ENCODE assay signal across 13 mouse cellular contexts in genomic region chr11:102608691-102609090, GRCm38 (mm10). TPM values are rescaled to one million over a fixed set of nuclear protein-coding genes. Genes with fewer than 3 reads are reported as not detected.
DNase-seq lines count a peak whose midpoint lies in the region; ATAC-seq and TF ChIP-seq lines count a peak whose summit lies in the region.
"Had no signal": no experiment of that assay in that cellular context is flagged by ENCODE, and none has a peak within 500 bp of the region (broad histone marks: within the 10 kb centered on the region; RNA-seq: fewer than 3 reads in every experiment).

No protein-coding gene starts in this region.

- H3K4me1 ChIP-seq in kidney, postnatal 0 days (replicated peaks; ENCODE audit: insufficient read depth, low read length), result peaks cover 23% of the 10 kb centered on the region
- peaks cover 31% of the 10 kb centered on the region for H3K4me1 ChIP-seq in forebrain, embryonic 14.5 days (ENCODE audit: control insufficient read depth, insufficient read depth, low read length)
- peaks cover 30% of the 10 kb centered on the region for H3K4me1 ChIP-seq in intestine, embryonic 15.5 days (replicated peaks)
- peaks cover 64% of the 10 kb centered on the region for H3K4me1 ChIP-seq in neural tube, embryonic 13.5 days (replicated peaks)

- H3K27ac ChIP-seq in kidney, postnatal 0 days, result no peak overlapping the region
- H3K27ac ChIP-seq in forebrain, embryonic 14.5 days (ENCODE audit: low read depth, low read length), result no peak overlapping the region; the same call in none of the 2 replicates
- H3K27ac ChIP-seq in intestine, embryonic 15.5 days, result no peak overlapping the region
- H3K27ac ChIP-seq in neural tube, embryonic 13.5 days (replicated peaks), result no peak overlapping the region

- no peaks in the 10 kb centered on the region for H3K36me3 ChIP-seq in kidney, postnatal 0 days (ENCODE audit: insufficient read depth, low read length)
- H3K36me3 ChIP-seq in forebrain, embryonic 14.5 days (ENCODE audit: control insufficient read depth, insufficient read depth, low read length), result no peaks in the 10 kb centered on the region
- H3K36me3 ChIP-seq in intestine, embryonic 15.5 days, result no peaks in the 10 kb centered on the region
- no peaks in the 10 kb centered on the region for H3K36me3 ChIP-seq in neural tube, embryonic 13.5 days

- no peak for TF ChIP-seq CTCF in kidney, postnatal 0 days (IDR thresholded peaks at IDR 0.05; ENCODE audit: low read depth)

- no peaks in the 10 kb centered on the region for H3K9me3 ChIP-seq in kidney, postnatal 0 days (replicated peaks; ENCODE audit: low read length)
- no peaks in the 10 kb centered on the region for H3K9me3 ChIP-seq in forebrain, embryonic 14.5 days (replicated peaks; ENCODE audit: control insufficient read depth, low read length)
- no peaks in the 10 kb centered on the region for H3K9me3 ChIP-seq in intestine, embryonic 15.5 days
- H3K9me3 ChIP-seq in neural tube, embryonic 13.5 days, result no peaks in the 10 kb centered on the region

- no peak overlapping the region for H3K4me3 ChIP-seq in kidney, postnatal 0 days (replicated peaks; ENCODE audit: low read depth, low read length)
- H3K4me3 ChIP-seq in forebrain, embryonic 14.5 days (ENCODE audit: low read depth, low read length), result peak overlapping the region; percentile 91
- H3K4me3 ChIP-seq in intestine, embryonic 15.5 days (replicated peaks), result no peak overlapping the region
- peak overlapping the region; percentile 81 for H3K4me3 ChIP-seq in neural tube, embryonic 13.5 days

- ATAC-seq in kidney, postnatal 0 days (replicated peaks; ENCODE audit: low FRiP score, low read depth), result no peak
- no peak for ATAC-seq in forebrain, embryonic 14.5 days
- no peak for ATAC-seq in intestine, embryonic 15.5 days
- ATAC-seq in neural tube, embryonic 13.5 days (ENCODE audit: low read depth), result no peak

- DNase-seq in kidney, postnatal 0 days (ENCODE audit: low spot score), result no peak
- DNase-seq in kidney, adult 9 months, result no peak
- no peak for DNase-seq in forebrain, embryonic 14.5 days (ENCODE audit: low spot score)
- no peak for DNase-seq in cerebellum, postnatal 14 days
- DNase-seq in adrenal gland, postnatal 10 days, result no peak
- no peak for DNase-seq in thymus, postnatal 14 days
- DNase-seq: adrenal gland, postnatal 25 days; cerebellum, postnatal 10 days had no signal

- H3K27me3 ChIP-seq in kidney, postnatal 0 days (ENCODE audit: insufficient read depth, low read length), result no peaks in the 10 kb centered on the region
- H3K27me3 ChIP-seq in forebrain, embryonic 14.5 days (replicated peaks; ENCODE audit: control insufficient read depth, insufficient read depth, low read length), result no peaks in the 10 kb centered on the region
- peaks cover 15% of the 10 kb centered on the region; the same call in 1 of the 2 replicates for H3K27me3 ChIP-seq in intestine, embryonic 15.5 days (replicated peaks)
- no peaks in the 10 kb centered on the region; the same call in 1 of the 2 replicates for H3K27me3 ChIP-seq in neural tube, embryonic 13.5 days

- 29% methylated on average over 4 of the region's 4 CpGs for WGBS in kidney, postnatal 0 days
- WGBS in forebrain, embryonic 14.5 days, result 11% methylated on average over 4 of the region's 4 CpGs
- WGBS in intestine, embryonic 15.5 days, result 49% methylated on average over 4 of the region's 4 CpGs
- WGBS in neural tube, embryonic 13.5 days, result 12% methylated on average over 4 of the region's 4 CpGs

- H3K9ac ChIP-seq in kidney, postnatal 0 days (ENCODE audit: low read depth, low read length), result no peak overlapping the region
- peak overlapping the region; percentile 96 for H3K9ac ChIP-seq in forebrain, embryonic 14.5 days (ENCODE audit: low read length)
- no peak overlapping the region for H3K9ac ChIP-seq in intestine, embryonic 15.5 days
- peak overlapping the region; percentile 87 for H3K9ac ChIP-seq in neural tube, embryonic 13.5 days

- H3K4me2 ChIP-seq in kidney, postnatal 0 days (ENCODE audit: low read length), result peak overlapping the region; percentile 83; the same call in 1 of the 2 replicates
- peak overlapping the region; percentile 60 for H3K4me2 ChIP-seq in forebrain, embryonic 14.5 days (ENCODE audit: low read length)
- H3K4me2 ChIP-seq in intestine, embryonic 15.5 days (replicated peaks), result peak overlapping the region; percentile 80
- H3K4me2 ChIP-seq in neural tube, embryonic 13.5 days, result peak overlapping the region; percentile 82

RNA-seq across cellular contexts. Expression of gene Fzd2, which starts 4.5 kb away (rescaled TPM):
- 21.8 and 25.9 TPM in 2 replicates for polyA plus RNA-seq in kidney, postnatal 0 days (2015; fragmentation: Nextera tagmentation; extraction: Ambion mirVana)
- polyA plus RNA-seq in forebrain, embryonic 14.5 days (2014; fragmentation: Nextera tagmentation; extraction: Ambion mirVana), result 18.6 and 19.2 TPM in 2 replicates
- polyA plus RNA-seq in intestine, embryonic 15.5 days (2015; fragmentation: Nextera tagmentation; extraction: Ambion mirVana), result 15.6 and 15.9 TPM in 2 replicates
- polyA plus RNA-seq in neural tube, embryonic 13.5 days (2015; fragmentation: Nextera tagmentation; extraction: Ambion mirVana), result 14.8 and 21.1 TPM in 2 replicates
- total RNA-seq in adrenal gland, postnatal 10 days (2021), result 1 to 10 TPM; 6.3 to 7.2 TPM
- total RNA-seq: MEL had no signal

RNA-seq across cellular contexts. Expression of gene Gm11627, which starts 29.4 kb away (rescaled TPM):
- 8.6 and 8.9 TPM in 2 replicates for polyA plus RNA-seq in kidney, postnatal 0 days (2015; fragmentation: Nextera tagmentation; extraction: Ambion mirVana)
- 6.8 and 9.8 TPM in 2 replicates for polyA plus RNA-seq in forebrain, embryonic 14.5 days (2014; fragmentation: Nextera tagmentation; extraction: Ambion mirVana)
- polyA plus RNA-seq in intestine, embryonic 15.5 days (2015; fragmentation: Nextera tagmentation; extraction: Ambion mirVana), result 12.0 and 14.5 TPM in 2 replicates
- 7.5 and 8.7 TPM in 2 replicates for polyA plus RNA-seq in neural tube, embryonic 13.5 days (2015; fragmentation: Nextera tagmentation; extraction: Ambion mirVana)
- total RNA-seq in adrenal gland, postnatal 10 days (2021), result under 1 TPM; 0.51 to 0.64 TPM
- total RNA-seq: adrenal gland, postnatal 25 days; neutrophil, adult 5-6 weeks had no signal

RNA-seq across cellular contexts. Expression of gene Gpatch8, which starts 52.5 kb away (rescaled TPM):
- 25.1 and 29.6 TPM in 2 replicates for polyA plus RNA-seq in kidney, postnatal 0 days (2015; fragmentation: Nextera tagmentation; extraction: Ambion mirVana)
- 32.6 and 47.7 TPM in 2 replicates for polyA plus RNA-seq in forebrain, embryonic 14.5 days (2014; fragmentation: Nextera tagmentation; extraction: Ambion mirVana)
- polyA plus RNA-seq in intestine, embryonic 15.5 days (2015; fragmentation: Nextera tagmentation; extraction: Ambion mirVana), result 41.7 and 43.1 TPM in 2 replicates
- polyA plus RNA-seq in neural tube, embryonic 13.5 days (2015; fragmentation: Nextera tagmentation; extraction: Ambion mirVana), result 77.5 and 83.8 TPM in 2 replicates
- 10 to 100 TPM; 27.6 to 34.7 TPM for total RNA-seq in adrenal gland, postnatal 10 days (2021)

RNA-seq across cellular contexts. Expression of gene Meioc, which starts 54.8 kb away (rescaled TPM):
- polyA plus RNA-seq in kidney, postnatal 0 days (2015; fragmentation: Nextera tagmentation; extraction: Ambion mirVana), result 0.32 and 0.36 TPM in 2 replicates
- polyA plus RNA-seq in forebrain, embryonic 14.5 days (2014; fragmentation: Nextera tagmentation; extraction: Ambion mirVana), result 0.09 and 0.14 TPM in 2 replicates
- 0.30 and 0.44 TPM in 2 replicates for polyA plus RNA-seq in intestine, embryonic 15.5 days (2015; fragmentation: Nextera tagmentation; extraction: Ambion mirVana)
- 0.15 and 0.25 TPM in 2 replicates for polyA plus RNA-seq in neural tube, embryonic 13.5 days (2015; fragmentation: Nextera tagmentation; extraction: Ambion mirVana)
- total RNA-seq in adrenal gland, postnatal 10 days (2021), result not detected
- total RNA-seq: MEL; neutrophil, adult 5-6 weeks had no signal
- polyA plus RNA-seq: large intestine, adult 2 months had no signal

Comparison
In these comparisons a context has a peak if more than half of its experiments do, and no peak if none do; other contexts are left out.
1. H3K4me3 ChIP-seq: peak in forebrain, embryonic 14.5 days (single experiment) and neural tube, embryonic 13.5 days (single experiment); none in kidney, postnatal 0 days (single experiment) and intestine, embryonic 15.5 days (single experiment).
2. H3K9ac ChIP-seq: peak in forebrain, embryonic 14.5 days (single experiment) and neural tube, embryonic 13.5 days (single experiment); none in kidney, postnatal 0 days (single experiment) and intestine, embryonic 15.5 days (single experiment).
3. Peak in every context shown above with its lines, with median percentiles within 50 percentile points of each other: H3K4me2 ChIP-seq.